Mouse (Mus musculus) cortical plate, adult 2 months (tissue): ENCODE data around the gene Tnk1.

Experiments
- CTCF ChIP-seq: fragments of 200-500 bp; IDR thresholded peaks from 2 replicates; pipeline ENCODE4 v1.5.1; 2011; ENCODE audit warnings: mild to moderate bottlenecking, control low read depth, low read length; ENCODE audit not compliant: insufficient read depth; ENCODE audit errors: extremely low read depth
- POLR2A ChIP-seq: fragments of 200-500 bp; IDR thresholded peaks from 2 replicates; pipeline ENCODE4 v1.6.1; 2011; ENCODE audit warnings: mild to moderate bottlenecking, low read length, control low read depth; ENCODE audit not compliant: insufficient read depth; ENCODE audit errors: extremely low read depth

- TF ChIP-seq CTCF (no peak), POLR2A (peak; percentile 60)
These were observed 20.4 kb downstream of the Tnk1 start, which contains the start of gene Tmem256 for GRCm38 (mm10) chr11:69837952-69838713.
